Comparison of ENCODE assay signal across 15 mouse cellular contexts in genomic region chr1:132469519-132469918, GRCm38 (mm10). TPM values are rescaled to one million over a fixed set of nuclear protein-coding genes. Genes with fewer than 3 reads are reported as not detected.
DNase-seq lines count a peak whose midpoint lies in the region; ATAC-seq and TF ChIP-seq lines count a peak whose summit lies in the region.
"Had no signal": no experiment of that assay in that cellular context is flagged by ENCODE, and none has a peak within 500 bp of the region (broad histone marks: within the 10 kb centered on the region; RNA-seq: fewer than 3 reads in every experiment).

No protein-coding gene starts in this region.

- no peaks in the 10 kb centered on the region for H3K4me1 ChIP-seq in forebrain, postnatal 0 days (ENCODE audit: insufficient read depth)
- no peaks in the 10 kb centered on the region for H3K4me1 ChIP-seq in forebrain, embryonic 16.5 days (replicated peaks; ENCODE audit: control insufficient read depth, insufficient read depth, low read length)
- H3K4me1 ChIP-seq in cerebellum, adult 2 months (ENCODE audit: control insufficient read depth, insufficient read depth, low read length): no peaks in the 10 kb centered on the region
- H3K4me1 ChIP-seq: forebrain, embryonic 13.5 days had no signal

- H3K36me3 ChIP-seq in forebrain, postnatal 0 days (ENCODE audit: insufficient read depth): peaks cover 18% of the 10 kb centered on the region
- H3K36me3 ChIP-seq in forebrain, embryonic 16.5 days (ENCODE audit: control insufficient read depth, insufficient read depth): no peaks in the 10 kb centered on the region

- no peak overlapping the region for H3K9ac ChIP-seq in forebrain, postnatal 0 days
- H3K9ac ChIP-seq in forebrain, embryonic 16.5 days (replicated peaks; ENCODE audit: low read depth, low read length): no peak overlapping the region
- H3K9ac ChIP-seq: forebrain, embryonic 13.5 days; liver, embryonic 13.5 days had no signal

- no peak overlapping the region for H3K27ac ChIP-seq in forebrain, postnatal 0 days (ENCODE audit: low read depth, low read length)
- no peak overlapping the region for H3K27ac ChIP-seq in forebrain, embryonic 16.5 days (ENCODE audit: low read length)
- no peak overlapping the region for H3K27ac ChIP-seq in cerebellum, adult 2 months (ENCODE audit: insufficient read depth, low read length)
- H3K27ac ChIP-seq: forebrain, embryonic 13.5 days; liver, embryonic 13.5 days had no signal

- no peak overlapping the region for H3K4me2 ChIP-seq in forebrain, postnatal 0 days (ENCODE audit: low read depth)
- no peak overlapping the region for H3K4me2 ChIP-seq in forebrain, embryonic 16.5 days (ENCODE audit: low read length)
- H3K4me2 ChIP-seq: forebrain, embryonic 13.5 days; liver, embryonic 13.5 days; midbrain, embryonic 11.5 days had no signal

- peak; percentile 6; the same call in 1 of the 2 replicates for TF ChIP-seq CTCF in forebrain, postnatal 0 days (IDR thresholded peaks at IDR 0.05; ENCODE audit: low read depth)
- no peak for TF ChIP-seq CTCF in cerebellum, adult 2 months (IDR thresholded peaks at IDR 0.05; ENCODE audit: borderline replicate concordance, insufficient read depth, low read depth, low read length)

- TF ChIP-seq POLR2A in cerebellum, adult 2 months (IDR thresholded peaks at IDR 0.05; ENCODE audit: borderline replicate concordance, insufficient read depth, low read length): no peak

- H3K27me3 ChIP-seq in forebrain, postnatal 0 days (ENCODE audit: insufficient read depth, low read length): no peaks in the 10 kb centered on the region
- no peaks in the 10 kb centered on the region for H3K27me3 ChIP-seq in forebrain, embryonic 16.5 days (replicated peaks; ENCODE audit: control insufficient read depth, insufficient read depth, low read length)
- H3K27me3 ChIP-seq in cerebellum, adult 2 months (ENCODE audit: control insufficient read depth, insufficient read depth, low read length): no peaks in the 10 kb centered on the region
- H3K27me3 ChIP-seq: forebrain, embryonic 13.5 days; liver, embryonic 13.5 days had no signal

- H3K9me3 ChIP-seq in forebrain, postnatal 0 days (ENCODE audit: low read length): no peaks in the 10 kb centered on the region
- H3K9me3 ChIP-seq in forebrain, embryonic 16.5 days (ENCODE audit: control insufficient read depth, low read length): no peaks in the 10 kb centered on the region
- H3K9me3 ChIP-seq: forebrain, embryonic 13.5 days; liver, embryonic 13.5 days had no signal

- no peak for DNase-seq in forebrain, postnatal 0 days
- peak; percentile 9 for DNase-seq in kidney, postnatal 14 days
- DNase-seq in kidney, postnatal 10 days: no peak
- peak; percentile 21 for DNase-seq in 416B (ENCODE audit: low read depth)
- no peak for DNase-seq in cerebellum, adult 2 months
- DNase-seq in right cerebral cortex, postnatal 14 days: no peak
- DNase-seq: cerebellum, postnatal 36 days; gastrocnemius, postnatal 25 days; kidney, adult 18-20 months; layer of hippocampus, adult 9-11 months; liver, embryonic 13.5 days had no signal

- H3K4me3 ChIP-seq in forebrain, postnatal 0 days (ENCODE audit: low read depth, low read length): no peak overlapping the region
- no peak overlapping the region for H3K4me3 ChIP-seq in forebrain, embryonic 16.5 days (replicated peaks; ENCODE audit: low read length)
- no peak overlapping the region for H3K4me3 ChIP-seq in cerebellum, adult 2 months (replicated peaks; ENCODE audit: insufficient read depth, low read depth, low read length)
- H3K4me3 ChIP-seq: forebrain, embryonic 13.5 days; liver, embryonic 13.5 days had no signal

- ATAC-seq in forebrain, postnatal 0 days: no peak
- no peak for ATAC-seq in forebrain, embryonic 16.5 days
- peak; percentile 59; the same call in 1 of the 2 replicates for ATAC-seq in granulocyte monocyte progenitor cell, adult 5-6 weeks (replicated peaks; ENCODE audit: poor library complexity, severe bottlenecking)
- ATAC-seq: forebrain, embryonic 13.5 days had no signal

- WGBS in forebrain, postnatal 0 days: 95% methylated on average over 7 of the region's 7 CpGs
- 94% methylated on average over 7 of the region's 7 CpGs for WGBS in forebrain, embryonic 16.5 days
- WGBS in cerebellum, adult 2 months: 92% methylated on average over 7 of the region's 7 CpGs

RNA-seq across cellular contexts. Expression of gene Rbbp5, which starts 7.6 kb away (rescaled TPM):
- total RNA-seq in forebrain, postnatal 0 days (2014; rRNA removed): 33.6 and 33.7 TPM in 2 replicates
- polyA plus RNA-seq in forebrain, postnatal 0 days (2015; fragmentation: Nextera tagmentation; extraction: Ambion mirVana): 22.8 and 24.7 TPM in 2 replicates
- polyA plus RNA-seq in forebrain, embryonic 16.5 days (2015; fragmentation: Nextera tagmentation; extraction: Ambion mirVana): 55.4 and 59.0 TPM in 2 replicates
- 61.6 and 73.4 TPM in 2 replicates for total RNA-seq in granulocyte monocyte progenitor cell, adult 5-6 weeks (2014; fragmentation: Nextera tagmentation)
- total RNA-seq in granulocyte monocyte progenitor cell, adult 5-6 weeks (2017): 52.7 and 57.8 TPM in 2 replicates
- polyA plus RNA-seq in cerebellum, adult 2 months (2012; rRNA removed): 68.1 and 72.4 TPM in 2 replicates

RNA-seq across cellular contexts. Expression of gene Tmem81, which starts 36.5 kb away (rescaled TPM):
- 1.6 and 3.0 TPM in 2 replicates for total RNA-seq in forebrain, postnatal 0 days (2014; rRNA removed)
- polyA plus RNA-seq in forebrain, postnatal 0 days (2015; fragmentation: Nextera tagmentation; extraction: Ambion mirVana): 0.49 and 0.90 TPM in 2 replicates
- 0.77 and 1.6 TPM in 2 replicates for polyA plus RNA-seq in forebrain, embryonic 16.5 days (2015; fragmentation: Nextera tagmentation; extraction: Ambion mirVana)
- total RNA-seq in granulocyte monocyte progenitor cell, adult 5-6 weeks (2014; fragmentation: Nextera tagmentation): 3.6 and 10.0 TPM in 2 replicates
- total RNA-seq in granulocyte monocyte progenitor cell, adult 5-6 weeks (2017): 1.8 and 5.1 TPM in 2 replicates
- polyA plus RNA-seq in cerebellum, adult 2 months (2012; rRNA removed): 5.3 and 6.1 TPM in 2 replicates

RNA-seq across cellular contexts. Expression of gene Dstyk, which starts 52.2 kb away (rescaled TPM):
- total RNA-seq in forebrain, postnatal 0 days (2014; rRNA removed): 18.3 and 18.9 TPM in 2 replicates
- 4.8 and 6.0 TPM in 2 replicates for polyA plus RNA-seq in forebrain, postnatal 0 days (2015; fragmentation: Nextera tagmentation; extraction: Ambion mirVana)
- polyA plus RNA-seq in forebrain, embryonic 16.5 days (2015; fragmentation: Nextera tagmentation; extraction: Ambion mirVana): 12.3 and 13.1 TPM in 2 replicates
- 16.4 and 19.2 TPM in 2 replicates for total RNA-seq in granulocyte monocyte progenitor cell, adult 5-6 weeks (2014; fragmentation: Nextera tagmentation)
- total RNA-seq in granulocyte monocyte progenitor cell, adult 5-6 weeks (2017): 18.1 and 43.1 TPM in 2 replicates
- 32.6 and 36.5 TPM in 2 replicates for polyA plus RNA-seq in cerebellum, adult 2 months (2012; rRNA removed)

Comparison
In these comparisons a context has a peak if more than half of its experiments do, and no peak if none do; other contexts are left out.
1. DNase-seq: peak in kidney, postnatal 14 days (single experiment) and 416B (single experiment); none in forebrain, postnatal 0 days (single experiment), kidney, postnatal 10 days (single experiment), cerebellum, adult 2 months (0 of 2) and right cerebral cortex, postnatal 14 days (single experiment).